22 mouse cellular contexts compared by ENCODE assay signal in genomic region chr1:86630527-86630926, GRCm38 (mm10).
"Had no signal": no experiment of that assay in that cellular context is flagged by ENCODE, and none has a peak within 500 bp of the region (broad histone marks: within the 10 kb centered on the region; RNA-seq: fewer than 3 reads in every experiment).

No protein-coding gene starts in this region.

- H3K9me3 ChIP-seq: limb, embryonic 15.5 days; lung, embryonic 15.5 days; megakaryocyte, embryonic 14.5 days; midbrain, embryonic 10.5 days; midbrain, embryonic 13.5 days; neural tube, embryonic 12.5 days; neural tube, embryonic 15.5 days; stomach, embryonic 15.5 days had no signal

- H3K27ac ChIP-seq: kidney, postnatal 0 days; layer of hippocampus, adult 2 months; limb, embryonic 15.5 days; liver, embryonic 14.5 days; lung, embryonic 15.5 days; midbrain, embryonic 10.5 days; midbrain, embryonic 13.5 days; neural tube, embryonic 12.5 days; neural tube, embryonic 15.5 days; stomach, embryonic 15.5 days had no signal

- H3K36me3 ChIP-seq: limb, embryonic 15.5 days; lung, embryonic 15.5 days; midbrain, embryonic 10.5 days; midbrain, embryonic 13.5 days; neural tube, embryonic 12.5 days; neural tube, embryonic 15.5 days; stomach, embryonic 15.5 days had no signal

- H3K9ac ChIP-seq: limb, embryonic 15.5 days; liver, embryonic 14.5 days; lung, embryonic 15.5 days; midbrain, embryonic 13.5 days; neural tube, embryonic 12.5 days; neural tube, embryonic 15.5 days; stomach, embryonic 15.5 days had no signal

- H3K4me3 ChIP-seq: layer of hippocampus, adult 2 months; limb, embryonic 15.5 days; lung, embryonic 15.5 days; megakaryocyte, embryonic 14.5 days; midbrain, embryonic 10.5 days; midbrain, embryonic 13.5 days; neural tube, embryonic 12.5 days; neural tube, embryonic 15.5 days; stomach, embryonic 15.5 days had no signal

- DNase-seq: kidney, adult 2 months; kidney, postnatal 25 days; layer of hippocampus, adult 9-11 months; lung, adult 18-20 months; lung, postnatal 10 days; lung, postnatal 36 days; right cerebral cortex, adult 18-20 months; right cerebral cortex, postnatal 14 days; right cerebral cortex, postnatal 4 days; thymus, adult 18-20 months; thymus, postnatal 36 days had no signal

- H3K27me3 ChIP-seq: limb, embryonic 15.5 days; lung, embryonic 15.5 days; midbrain, embryonic 13.5 days; neural tube, embryonic 12.5 days; stomach, embryonic 15.5 days had no signal

- H3K4me2 ChIP-seq: limb, embryonic 15.5 days; lung, embryonic 15.5 days; midbrain, embryonic 13.5 days; neural tube, embryonic 12.5 days; neural tube, embryonic 15.5 days; stomach, embryonic 15.5 days had no signal

- H3K4me1 ChIP-seq: lung, embryonic 15.5 days had no signal

- ATAC-seq: midbrain, embryonic 13.5 days had no signal
